In the genomic region with DNA sequence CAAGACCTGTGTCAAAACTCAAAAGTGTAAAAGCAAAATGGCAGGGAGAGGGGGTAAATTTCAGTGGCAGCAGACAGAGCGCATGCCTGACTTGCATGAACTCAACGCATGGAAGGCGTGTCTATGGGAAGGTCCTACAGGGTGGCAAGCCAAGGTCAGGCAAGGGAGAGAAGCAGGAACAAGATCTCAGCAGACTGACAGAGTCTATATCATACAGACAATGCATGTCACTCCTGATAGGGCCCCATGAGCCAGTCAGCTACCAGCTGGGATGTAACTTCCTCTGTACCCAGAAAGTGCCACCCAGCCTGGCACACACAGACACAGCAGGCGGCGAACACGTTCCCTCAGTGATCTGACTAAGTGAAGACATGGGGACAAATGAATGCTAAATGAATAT, we compare ENCODE assay signal across 20 mouse cellular contexts.
DNase-seq lines count a peak whose midpoint lies in the region; ATAC-seq lines count a peak whose summit lies in the region.
"Had no signal": no experiment of that assay in that cellular context is flagged by ENCODE, and none has a peak within 500 bp of the region (broad histone marks: within the 10 kb centered on the region; RNA-seq: fewer than 3 reads in every experiment).

No protein-coding gene starts in this region.

- H3K9ac ChIP-seq in intestine, embryonic 15.5 days = no peak overlapping the region
- no peak overlapping the region for H3K9ac ChIP-seq in intestine, embryonic 16.5 days (ENCODE audit: low read depth, low read length)
- no peak overlapping the region for H3K9ac ChIP-seq in hindbrain, embryonic 14.5 days
- H3K9ac ChIP-seq: embryonic facial prominence, embryonic 12.5 days; forebrain, embryonic 15.5 days; heart, embryonic 12.5 days had no signal

- 93% methylated on average over 6 of the region's 6 CpGs for WGBS in intestine, embryonic 15.5 days
- WGBS in intestine, embryonic 16.5 days = 84% methylated on average over 6 of the region's 6 CpGs
- WGBS in hindbrain, embryonic 14.5 days = 97% methylated on average over 6 of the region's 6 CpGs

- peak; percentile 55; the same call in 1 of the 2 replicates for ATAC-seq in intestine, embryonic 15.5 days
- no peak; the same call in 1 of the 2 replicates for ATAC-seq in intestine, embryonic 16.5 days
- no peak for ATAC-seq in monocyte, adult 5-6 weeks (replicated peaks; ENCODE audit: insufficient number of reproducible peaks, low FRiP score, low TSS enrichment, poor library complexity, severe bottlenecking)
- ATAC-seq in common myeloid progenitor, adult 5-6 weeks (replicated peaks; ENCODE audit: low read depth, poor library complexity, severe bottlenecking) = peak; percentile 68
- ATAC-seq in hindbrain, embryonic 14.5 days (ENCODE audit: low FRiP score) = no peak
- ATAC-seq: activated CD4-positive, CD25-positive, alpha-beta regulatory T cell, adult 4 months; forebrain, embryonic 15.5 days; hindbrain, embryonic 16.5 days; Patski had no signal

- no peaks in the 10 kb centered on the region for H3K27me3 ChIP-seq in intestine, embryonic 15.5 days (replicated peaks)
- H3K27me3 ChIP-seq in intestine, embryonic 16.5 days (replicated peaks; ENCODE audit: control insufficient read depth, insufficient read depth, low read length) = no peaks in the 10 kb centered on the region
- H3K27me3 ChIP-seq in megakaryocyte, embryonic 14.5 days (replicated peaks) = no peaks in the 10 kb centered on the region
- no peaks in the 10 kb centered on the region for H3K27me3 ChIP-seq in hindbrain, embryonic 14.5 days (ENCODE audit: control insufficient read depth, insufficient read depth, low read length)
- H3K27me3 ChIP-seq: embryonic facial prominence, embryonic 12.5 days; forebrain, embryonic 15.5 days; heart, embryonic 12.5 days; Patski had no signal

- H3K4me3 ChIP-seq in intestine, embryonic 15.5 days (replicated peaks) = no peak overlapping the region
- no peak overlapping the region for H3K4me3 ChIP-seq in intestine, embryonic 16.5 days (ENCODE audit: low read length)
- H3K4me3 ChIP-seq in megakaryocyte, embryonic 14.5 days (replicated peaks) = peak overlapping the region; percentile 40
- H3K4me3 ChIP-seq in hindbrain, embryonic 14.5 days (replicated peaks; ENCODE audit: low read length) = no peak overlapping the region
- H3K4me3 ChIP-seq: embryonic facial prominence, embryonic 12.5 days; forebrain, embryonic 15.5 days; heart, embryonic 12.5 days had no signal

- no peak overlapping the region for H3K27ac ChIP-seq in intestine, embryonic 15.5 days
- H3K27ac ChIP-seq in intestine, embryonic 16.5 days (ENCODE audit: low read length) = no peak overlapping the region
- H3K27ac ChIP-seq in hindbrain, embryonic 14.5 days = no peak overlapping the region
- H3K27ac ChIP-seq: embryonic facial prominence, embryonic 12.5 days; forebrain, embryonic 15.5 days had no signal

- peaks cover 7% of the 10 kb centered on the region for H3K4me1 ChIP-seq in intestine, embryonic 15.5 days (replicated peaks)
- H3K4me1 ChIP-seq in intestine, embryonic 16.5 days (ENCODE audit: control insufficient read depth, insufficient read depth, low read length) = peaks cover 10% of the 10 kb centered on the region; the same call in 1 of the 2 replicates
- peaks cover 90% of the 10 kb centered on the region for H3K4me1 ChIP-seq in megakaryocyte, embryonic 14.5 days
- H3K4me1 ChIP-seq in hindbrain, embryonic 14.5 days (replicated peaks; ENCODE audit: control insufficient read depth, insufficient read depth, low read length) = no peaks in the 10 kb centered on the region
- H3K4me1 ChIP-seq: forebrain, embryonic 15.5 days had no signal

- no peaks in the 10 kb centered on the region for H3K36me3 ChIP-seq in intestine, embryonic 15.5 days
- no peaks in the 10 kb centered on the region for H3K36me3 ChIP-seq in intestine, embryonic 16.5 days (ENCODE audit: control insufficient read depth, insufficient read depth, low read length)
- H3K36me3 ChIP-seq in megakaryocyte, embryonic 14.5 days (replicated peaks; ENCODE audit: low read length) = peaks cover 59% of the 10 kb centered on the region
- H3K36me3 ChIP-seq in hindbrain, embryonic 14.5 days (replicated peaks; ENCODE audit: control insufficient read depth, insufficient read depth) = no peaks in the 10 kb centered on the region
- H3K36me3 ChIP-seq: embryonic facial prominence, embryonic 12.5 days; forebrain, embryonic 15.5 days; heart, embryonic 12.5 days had no signal

- DNase-seq in monocyte, adult 2 months (ENCODE audit: low read depth in 1 of 2, low spot score in 2 of 2) = peak; percentile 14 to 32
- no peak for DNase-seq in embryo, embryonic 9.5 days (ENCODE audit: extremely low spot score)
- DNase-seq in hindbrain, embryonic 14.5 days (ENCODE audit: low spot score) = no peak
- DNase-seq: adrenal gland, adult 2 months; adrenal gland, postnatal 25 days; cerebellum, adult 18-20 months; cerebellum, postnatal 10 days; embryo, embryonic 11 days; gastrocnemius, postnatal 36 days had no signal

- no peak overlapping the region for H3K4me2 ChIP-seq in intestine, embryonic 15.5 days (replicated peaks)
- H3K4me2 ChIP-seq in intestine, embryonic 16.5 days (ENCODE audit: low read depth, low read length) = no peak overlapping the region
- H3K4me2 ChIP-seq in hindbrain, embryonic 14.5 days (replicated peaks) = no peak overlapping the region
- H3K4me2 ChIP-seq: embryonic facial prominence, embryonic 12.5 days; forebrain, embryonic 15.5 days; heart, embryonic 12.5 days had no signal

- H3K9me3 ChIP-seq in intestine, embryonic 15.5 days = no peaks in the 10 kb centered on the region
- H3K9me3 ChIP-seq in intestine, embryonic 16.5 days (ENCODE audit: control insufficient read depth, low read length) = no peaks in the 10 kb centered on the region
- no peaks in the 10 kb centered on the region for H3K9me3 ChIP-seq in megakaryocyte, embryonic 14.5 days
- H3K9me3 ChIP-seq in hindbrain, embryonic 14.5 days (ENCODE audit: control insufficient read depth, low read length) = no peaks in the 10 kb centered on the region
- H3K9me3 ChIP-seq: embryonic facial prominence, embryonic 12.5 days; forebrain, embryonic 15.5 days; heart, embryonic 12.5 days had no signal

Comparison
In these comparisons a context has a peak if more than half of its experiments do, and no peak if none do; other contexts are left out.
1. ATAC-seq: peak in intestine, embryonic 15.5 days (single experiment) and common myeloid progenitor, adult 5-6 weeks (single experiment); none in intestine, embryonic 16.5 days (single experiment), monocyte, adult 5-6 weeks (single experiment) and hindbrain, embryonic 14.5 days (single experiment).
2. DNase-seq: peak in monocyte, adult 2 months (2 of 2); none in embryo, embryonic 9.5 days (single experiment) and hindbrain, embryonic 14.5 days (single experiment).